Mouse (Mus musculus) brain, adult 2 months (tissue): ENCODE data around the gene Ip6k1.
A peak's percentile ranks its signal among the peaks of the same experiment; 100 is the strongest.

Experiments used
- DNase-seq: peaks from one replicate; pipeline ENCODE4 v3.0.0; 2011; ENCODE audit warnings: low read depth, low spot score

Gene Ip6k1

DNA sequence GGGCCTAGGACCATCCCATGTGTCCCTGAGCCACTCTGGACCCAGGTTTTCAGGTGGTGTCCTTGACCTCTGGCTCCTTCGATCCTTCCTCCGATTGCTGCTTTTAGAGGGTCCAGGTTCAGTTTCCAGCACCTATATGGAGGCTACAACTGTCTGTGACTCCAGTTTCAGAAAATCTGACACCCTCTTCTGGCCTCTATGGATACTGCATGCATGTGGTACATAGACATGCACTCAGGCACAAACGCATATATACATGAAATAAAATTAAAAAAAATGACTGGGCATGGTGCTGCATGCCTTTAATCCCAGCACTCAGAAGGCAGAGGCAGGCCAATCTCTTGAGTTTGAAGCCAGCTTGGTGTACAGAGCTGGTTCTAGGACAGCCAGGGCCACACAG lies 25.6 kb downstream of the Ip6k1 start:
- DNase-seq, result no peak

DNA sequence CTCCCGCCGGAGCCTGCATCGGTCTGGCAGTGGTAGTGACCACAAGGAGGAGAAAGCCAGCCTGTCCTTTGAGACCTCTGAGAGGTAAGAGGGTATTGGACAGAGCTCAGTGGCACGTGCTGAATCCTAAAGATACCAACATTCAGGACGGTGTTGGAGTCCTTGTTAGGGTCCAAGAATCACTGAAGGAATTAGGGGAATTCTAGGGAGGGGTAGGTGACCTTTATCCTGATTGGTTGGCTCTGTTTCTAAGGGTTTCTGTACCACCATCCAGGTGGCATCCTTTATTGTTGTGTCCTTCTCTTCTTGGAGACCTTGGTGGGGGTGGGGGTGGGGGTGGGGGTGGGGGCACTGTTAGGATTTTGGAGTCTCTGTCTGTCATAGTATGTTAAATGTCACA lies 29.8 kb downstream of the Ip6k1 start:
- no peak for DNase-seq

DNA sequence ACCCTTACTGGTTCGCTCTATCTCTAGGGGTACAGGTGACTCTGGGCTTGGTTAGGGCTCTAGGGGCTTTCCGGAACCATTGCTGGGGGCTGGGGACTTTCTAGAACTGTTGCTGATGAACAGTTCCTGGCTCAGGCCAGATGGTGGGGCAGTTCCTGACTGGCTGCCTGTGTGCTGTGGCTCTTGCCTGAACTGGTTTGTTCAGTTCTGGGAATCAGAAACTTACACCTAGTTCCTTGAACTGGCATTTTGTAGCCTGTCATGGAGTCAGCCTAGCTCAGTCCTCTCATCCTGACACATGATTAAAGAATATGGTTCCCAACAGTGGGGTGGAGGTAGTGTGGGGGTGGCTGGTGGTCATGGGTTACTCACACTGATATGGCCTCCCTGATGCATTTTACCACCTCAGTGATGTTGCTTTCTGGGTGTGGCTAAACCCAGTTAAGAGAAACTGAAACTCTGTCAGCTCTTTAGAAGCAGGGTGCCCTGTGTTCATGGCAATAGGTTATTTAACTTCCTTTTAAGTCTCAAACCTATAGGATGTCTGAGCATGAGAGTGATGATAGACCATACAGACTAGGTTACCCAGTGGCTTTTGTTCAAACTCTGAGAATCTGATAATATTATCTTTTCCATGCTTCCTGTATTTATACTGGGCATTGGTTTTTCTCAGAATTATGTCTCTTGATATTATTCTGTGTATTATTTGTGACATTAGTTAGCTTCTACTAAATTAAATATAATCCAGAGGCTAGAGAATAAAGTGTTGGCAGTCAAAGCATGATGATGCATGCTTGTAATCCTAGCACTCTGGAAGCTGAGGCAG lies 33.2 kb downstream of the Ip6k1 start:
- DNase-seq, result no peak

DNA sequence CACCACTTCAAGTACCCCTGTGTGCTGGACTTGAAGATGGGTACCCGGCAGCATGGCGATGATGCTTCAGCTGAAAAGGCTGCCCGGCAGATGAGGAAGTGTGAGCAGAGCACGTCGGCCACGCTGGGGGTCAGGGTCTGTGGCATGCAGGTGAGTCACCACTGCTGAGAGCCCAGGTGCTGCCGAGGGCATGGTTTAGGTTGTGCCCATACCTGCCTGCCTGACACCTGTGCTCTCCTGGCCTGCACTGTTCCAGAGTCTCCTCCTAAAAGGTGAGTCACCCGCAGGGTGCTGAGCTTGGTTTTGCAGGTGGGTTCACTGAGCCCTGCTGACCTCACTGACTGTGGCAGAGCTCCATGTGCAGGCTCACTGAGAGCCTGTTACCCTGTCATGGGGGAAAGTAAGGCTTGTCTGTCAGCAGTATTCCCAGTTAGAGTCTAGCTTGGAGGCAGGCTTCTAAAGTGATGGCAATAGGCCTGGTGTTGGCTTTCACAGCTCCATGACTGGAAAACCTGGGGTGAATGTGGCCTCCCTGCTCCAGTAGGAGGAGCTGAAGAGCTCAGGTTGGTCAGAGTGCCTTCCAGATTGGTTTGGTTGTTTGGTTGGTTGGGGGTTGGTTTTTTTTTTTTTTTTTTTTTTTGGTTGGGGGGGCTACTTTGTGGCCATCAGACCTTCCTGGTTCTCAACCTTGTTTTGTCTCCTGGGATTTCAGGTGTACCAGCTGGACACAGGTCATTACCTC lies 42.6 kb downstream of the Ip6k1 start:
- DNase-seq, result no peak

DNA sequence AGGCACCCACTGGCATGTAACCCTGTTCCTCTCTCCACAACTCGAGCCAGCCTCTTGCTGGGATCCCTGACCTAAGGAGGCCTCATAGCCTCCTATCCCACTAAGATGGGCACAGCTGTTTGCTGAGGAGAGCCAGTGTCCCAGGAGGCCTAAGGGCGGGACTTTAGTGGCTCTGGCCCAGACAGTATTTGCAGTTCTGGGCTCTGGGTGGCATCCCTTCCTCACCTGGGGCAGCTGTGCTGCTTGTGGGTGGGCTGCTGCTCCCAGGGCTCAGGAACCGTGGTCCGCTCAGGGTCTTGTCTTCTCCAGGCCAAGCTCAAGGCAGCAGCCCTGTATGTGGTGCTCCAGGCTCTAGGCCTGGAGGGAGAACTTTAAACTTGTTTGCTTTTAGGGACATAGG lies 44.3 kb downstream of the Ip6k1 start:
- no peak for DNase-seq

DNA sequence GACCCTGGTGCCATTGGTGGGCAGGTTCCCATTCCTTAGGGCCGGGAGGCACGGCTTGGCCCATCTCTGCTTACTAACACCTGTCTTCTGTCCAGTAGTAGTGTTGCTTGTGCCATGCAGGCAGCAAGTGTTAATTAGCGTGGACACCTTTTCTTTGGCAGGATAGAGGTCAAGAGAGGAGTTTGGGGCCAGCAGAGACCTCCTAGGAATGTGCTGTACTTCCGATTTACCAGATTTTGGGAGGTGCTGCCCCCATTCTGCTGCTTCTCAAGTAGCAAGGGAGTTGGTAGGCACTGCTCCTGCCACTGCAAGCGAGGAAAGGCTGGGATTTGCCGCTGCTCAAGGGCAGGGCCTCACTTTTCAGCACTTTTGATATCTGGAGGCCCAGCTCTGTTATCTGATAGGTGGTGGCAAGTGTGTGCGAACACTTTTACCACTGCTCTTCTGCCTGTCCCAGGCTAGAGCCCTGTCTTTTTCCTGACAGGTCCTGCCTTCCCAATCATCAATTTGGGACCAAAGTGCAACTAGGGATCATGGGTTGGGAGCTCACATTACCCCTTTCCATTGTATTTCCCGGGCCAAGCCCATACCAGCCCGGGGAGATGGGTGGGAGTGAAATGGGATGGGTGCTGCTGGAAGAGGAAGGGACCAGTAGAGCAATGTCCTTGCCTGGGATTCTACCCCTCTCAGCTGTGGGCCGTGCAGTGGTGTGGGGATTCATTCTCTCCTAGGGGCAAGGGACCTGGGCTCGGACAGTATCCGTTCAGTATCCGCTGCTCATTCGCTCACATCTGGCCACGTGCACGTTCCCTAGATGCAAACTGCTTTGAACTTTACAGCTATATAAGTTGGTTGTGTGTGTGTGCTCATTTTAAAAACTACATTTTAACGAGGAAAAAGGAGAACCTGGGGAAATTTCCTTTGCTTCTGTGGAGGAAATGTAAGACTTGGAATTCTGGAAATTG lies 45.6 kb downstream of the Ip6k1 start:
- DNase-seq, result no peak

DNA sequence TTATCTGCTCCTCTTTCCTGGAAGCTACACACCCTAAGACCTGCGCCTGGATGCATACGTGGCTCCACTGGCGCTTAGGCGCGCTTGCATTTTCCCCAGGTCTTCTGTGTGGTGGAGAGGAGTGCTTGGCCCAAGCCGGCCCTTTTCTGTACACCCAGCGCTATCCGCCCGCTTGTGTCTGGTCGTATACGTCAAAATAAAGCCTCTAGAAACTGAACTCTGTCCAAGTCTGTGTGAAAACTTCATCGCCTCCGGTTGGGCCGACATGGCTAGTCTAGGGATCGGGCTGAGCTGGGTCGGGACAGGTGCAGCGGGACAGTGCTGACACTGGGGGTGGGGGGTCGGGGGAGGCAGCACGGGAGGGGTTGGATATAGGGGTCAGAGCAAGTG lies 46.3 kb downstream of the Ip6k1 start:
- DNase-seq, result no peak

DNA sequence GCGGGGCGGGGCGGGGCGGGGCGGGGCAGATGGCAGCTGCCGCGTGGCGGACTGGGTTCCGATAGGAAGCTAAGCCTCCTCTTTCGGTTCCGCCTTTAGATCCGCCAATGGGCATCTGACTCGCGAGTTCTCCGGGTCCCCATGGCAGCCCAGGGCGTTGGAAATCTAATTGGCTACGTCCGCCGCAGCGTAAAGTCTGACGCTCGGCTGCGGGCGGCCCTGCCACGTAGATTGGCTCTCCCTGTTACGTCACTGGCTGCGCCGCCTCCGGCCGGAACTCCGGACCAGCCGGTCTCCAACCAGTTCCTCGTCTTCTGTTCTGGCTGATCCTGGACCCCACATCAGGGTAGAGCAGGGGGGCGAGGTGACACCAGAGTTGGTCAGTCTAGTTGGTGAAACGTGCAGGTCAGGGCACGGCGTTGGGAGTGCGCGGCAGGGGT lies 46.7 kb downstream of the Ip6k1 start, which contains the start of gene Gmppb:
Gene Gmppb, plus strand, starts transcription at position 227 of the 440 bp plus-strand sequence.
- peak; percentile 99 for DNase-seq

DNA sequence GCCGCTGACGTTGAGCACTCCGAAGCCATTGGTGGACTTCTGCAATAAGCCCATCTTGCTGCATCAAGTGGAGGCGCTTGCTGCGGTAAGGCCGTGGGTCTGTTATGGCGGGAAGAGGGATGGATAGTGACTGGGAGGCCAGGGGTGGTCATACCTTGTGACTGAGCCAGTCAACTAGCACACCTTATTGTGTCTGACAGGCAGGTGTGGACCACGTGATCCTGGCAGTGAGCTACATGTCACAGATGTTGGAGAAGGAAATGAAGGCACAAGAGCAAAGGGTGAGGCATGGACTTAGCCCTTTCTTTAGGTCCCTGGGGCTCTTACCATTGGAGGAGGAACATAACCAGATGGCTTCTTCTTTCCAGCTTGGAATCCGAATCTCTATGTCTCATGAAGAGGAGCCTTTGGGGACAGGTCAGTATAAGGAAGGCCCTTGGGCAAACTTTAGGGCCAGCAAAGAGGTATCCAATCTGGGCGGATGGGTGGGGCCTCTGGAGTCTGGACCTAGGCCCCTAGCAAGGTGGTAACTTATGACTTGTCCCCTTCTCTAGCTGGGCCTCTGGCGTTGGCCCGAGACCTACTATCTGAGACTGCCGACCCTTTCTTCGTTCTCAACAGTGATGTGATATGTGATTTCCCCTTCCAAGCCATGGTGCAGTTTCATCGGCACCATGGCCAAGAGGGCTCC lies 47.4 kb downstream of the Ip6k1 start:
- DNase-seq, result no peak

DNA sequence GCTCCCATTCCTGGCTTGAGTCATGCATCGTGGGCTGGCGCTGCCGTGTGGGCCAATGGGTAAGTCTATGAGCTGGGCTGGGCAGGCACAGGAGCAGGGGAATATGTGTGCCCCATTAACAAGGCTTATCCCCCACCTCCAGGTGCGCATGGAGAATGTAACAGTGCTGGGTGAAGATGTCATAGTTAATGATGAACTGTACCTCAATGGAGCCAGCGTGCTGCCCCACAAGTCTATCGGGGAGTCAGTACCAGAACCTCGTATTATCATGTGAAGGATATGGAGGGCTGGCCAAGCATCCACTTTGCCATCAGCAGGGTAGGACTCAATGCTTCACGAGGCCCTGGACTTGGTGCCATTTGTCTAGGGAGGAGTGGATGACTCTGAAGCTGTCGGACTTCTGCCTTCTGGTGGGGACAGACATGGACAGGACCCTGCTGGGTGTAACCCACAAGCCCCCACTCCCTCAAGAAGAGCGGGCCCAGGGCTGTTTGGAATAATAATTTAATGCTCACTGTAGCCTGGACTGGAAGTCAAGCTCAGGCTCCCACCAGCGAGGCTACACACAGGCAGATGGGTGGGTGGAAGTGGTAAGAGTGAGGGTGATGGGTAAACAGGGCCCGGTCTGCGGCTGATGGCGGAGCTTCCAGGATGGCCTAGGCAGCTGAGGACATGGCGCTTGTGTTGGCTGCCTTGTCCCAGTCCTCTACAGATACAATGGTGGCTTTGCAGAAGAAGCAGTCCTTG lies 49.1 kb downstream of the Ip6k1 start:
- DNase-seq, result peak; percentile 43

DNA sequence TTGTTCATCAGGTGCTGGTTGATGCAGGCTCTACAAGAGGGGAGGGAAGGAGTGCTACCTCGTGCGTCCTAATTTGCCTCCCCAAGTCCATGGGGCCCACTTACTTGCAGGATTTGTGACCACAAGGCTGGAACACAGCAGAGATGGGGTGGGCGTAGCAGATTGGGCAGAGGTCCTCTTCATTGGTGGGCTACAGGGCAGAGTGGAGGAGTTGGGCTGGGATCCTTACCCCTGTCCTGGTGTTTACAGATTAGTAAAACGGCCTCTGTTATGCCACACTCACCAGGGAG lies 49.6 kb downstream of the Ip6k1 start:
- DNase-seq, result no peak

DNA sequence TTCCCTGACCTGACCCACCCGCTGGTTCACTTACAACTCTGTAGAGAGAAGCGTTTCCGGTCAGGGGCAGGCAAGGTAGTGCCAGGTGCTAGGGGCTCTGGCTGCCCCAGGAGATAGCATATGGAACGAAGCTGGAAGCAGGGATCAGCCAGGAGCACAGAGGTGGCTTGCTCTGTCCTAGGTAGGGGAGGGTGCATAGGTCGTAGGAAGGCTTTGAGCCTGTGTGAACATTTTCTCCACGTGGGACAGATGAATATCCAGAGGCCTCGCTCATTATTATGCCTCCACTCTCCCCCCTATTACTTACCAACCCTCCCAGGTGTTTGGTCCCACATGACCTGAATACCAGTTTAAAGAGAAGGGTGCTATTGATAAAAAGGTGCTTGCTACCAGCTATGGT lies 50.1 kb downstream of the Ip6k1 start:
- no peak for DNase-seq

DNA sequence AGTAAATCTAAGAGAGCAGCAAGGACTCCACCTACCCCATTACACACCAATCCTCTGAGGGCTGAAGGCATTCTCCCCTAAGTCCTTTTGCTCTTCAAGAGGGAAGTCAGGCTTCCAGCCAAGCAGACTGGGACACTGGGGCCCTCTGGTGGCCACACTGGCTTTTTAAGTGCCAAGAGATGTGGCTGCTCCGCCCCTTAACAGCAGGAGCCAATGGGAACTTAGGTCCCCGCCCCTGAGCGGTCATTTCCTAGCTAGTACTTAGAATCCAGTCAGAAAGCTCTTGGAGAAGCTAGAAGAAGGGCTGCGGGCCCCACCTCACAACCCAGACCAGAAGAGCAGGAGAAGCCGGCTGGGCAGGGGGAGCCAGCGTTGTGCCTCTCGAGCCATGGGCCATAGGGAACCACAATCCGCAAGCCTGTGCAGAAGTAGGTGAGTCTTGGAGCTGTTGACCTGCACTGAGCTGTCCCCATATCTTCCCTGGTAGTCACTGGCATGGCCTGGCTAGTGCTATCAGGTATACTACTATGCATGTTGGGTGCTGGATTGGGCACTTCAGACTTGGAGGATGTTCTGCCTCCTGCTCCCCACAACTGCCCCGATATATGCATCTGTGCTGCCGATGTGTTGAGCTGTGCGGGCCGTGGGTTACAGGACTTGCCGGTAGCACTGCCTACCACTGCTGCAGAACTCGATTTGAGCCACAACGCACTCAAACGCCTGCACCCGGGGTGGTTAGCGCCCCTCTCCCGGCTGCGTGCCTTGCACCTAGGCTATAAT lies 50.8 kb downstream of the Ip6k1 start, which contains the start of gene Amigo3:
Gene Amigo3, plus strand, starts transcription at position 275 of the 780 bp plus-strand sequence.
- peak; percentile 98 for DNase-seq

DNA sequence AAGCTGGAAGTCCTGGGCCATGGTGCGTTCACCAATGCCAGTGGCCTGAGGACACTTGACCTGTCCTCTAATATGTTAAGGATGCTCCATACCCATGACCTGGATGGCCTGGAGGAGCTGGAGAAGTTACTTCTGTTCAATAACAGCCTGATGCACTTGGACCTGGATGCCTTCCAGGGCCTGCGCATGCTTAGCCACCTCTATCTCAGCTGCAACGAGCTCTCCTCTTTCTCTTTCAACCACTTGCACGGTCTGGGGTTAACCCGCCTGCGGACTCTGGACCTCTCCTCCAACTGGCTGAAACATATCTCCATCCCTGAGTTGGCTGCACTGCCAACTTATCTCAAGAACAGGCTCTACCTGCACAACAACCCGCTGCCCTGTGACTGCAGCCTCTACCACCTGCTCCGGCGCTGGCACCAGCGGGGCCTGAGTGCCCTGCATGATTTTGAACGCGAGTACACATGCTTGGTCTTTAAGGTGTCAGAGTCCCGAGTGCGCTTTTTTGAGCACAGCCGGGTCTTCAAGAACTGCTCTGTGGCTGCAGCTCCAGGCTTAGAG lies 51.4 kb downstream of the Ip6k1 start:
- DNase-seq, result no peak

DNA sequence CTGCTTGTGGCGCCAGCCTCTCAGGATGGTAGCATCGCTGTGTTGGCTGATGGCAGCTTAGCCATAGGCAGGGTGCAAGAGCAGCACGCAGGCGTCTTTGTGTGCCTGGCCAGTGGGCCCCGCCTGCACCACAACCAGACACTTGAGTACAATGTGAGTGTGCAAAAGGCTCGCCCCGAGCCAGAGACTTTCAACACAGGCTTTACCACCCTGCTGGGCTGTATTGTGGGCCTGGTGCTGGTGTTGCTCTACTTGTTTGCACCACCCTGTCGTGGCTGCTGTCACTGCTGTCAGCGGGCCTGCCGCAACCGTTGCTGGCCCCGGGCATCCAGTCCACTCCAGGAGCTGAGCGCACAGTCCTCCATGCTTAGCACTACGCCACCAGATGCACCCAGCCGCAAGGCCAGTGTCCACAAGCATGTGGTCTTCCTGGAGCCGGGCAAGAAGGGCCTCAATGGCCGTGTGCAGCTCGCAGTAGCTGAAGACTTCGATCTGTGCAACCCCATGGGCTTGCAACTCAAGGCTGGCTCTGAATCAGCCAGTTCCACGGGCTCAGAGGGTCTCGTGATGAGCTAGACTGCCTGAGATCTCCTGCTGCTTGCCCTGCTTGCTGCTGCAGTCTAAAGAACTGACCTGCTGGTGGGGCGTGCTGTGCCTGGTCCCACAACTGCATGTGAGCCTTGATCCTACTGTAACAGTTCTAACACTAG lies 52.2 kb downstream of the Ip6k1 start:
- DNase-seq, result no peak

DNA sequence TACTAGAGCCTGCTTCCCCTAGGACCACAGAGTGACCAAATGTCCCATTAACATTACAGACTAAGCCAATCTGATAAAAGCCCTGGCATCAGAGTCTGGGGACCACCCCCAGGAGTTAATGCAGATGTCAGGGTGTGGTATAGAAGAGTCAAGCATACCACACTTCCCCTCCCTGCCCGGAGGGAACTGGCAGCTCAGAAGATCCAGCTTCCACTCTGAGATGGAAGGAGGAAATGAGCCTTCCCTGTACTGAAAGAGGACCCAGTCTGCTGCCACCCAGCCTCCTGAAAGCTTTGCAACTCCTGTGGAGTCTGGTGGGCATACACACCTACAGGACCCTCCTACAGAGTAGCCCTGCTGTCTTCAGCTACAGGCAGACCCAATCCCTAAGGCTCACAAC lies 52.8 kb downstream of the Ip6k1 start:
- no peak for DNase-seq

DNA sequence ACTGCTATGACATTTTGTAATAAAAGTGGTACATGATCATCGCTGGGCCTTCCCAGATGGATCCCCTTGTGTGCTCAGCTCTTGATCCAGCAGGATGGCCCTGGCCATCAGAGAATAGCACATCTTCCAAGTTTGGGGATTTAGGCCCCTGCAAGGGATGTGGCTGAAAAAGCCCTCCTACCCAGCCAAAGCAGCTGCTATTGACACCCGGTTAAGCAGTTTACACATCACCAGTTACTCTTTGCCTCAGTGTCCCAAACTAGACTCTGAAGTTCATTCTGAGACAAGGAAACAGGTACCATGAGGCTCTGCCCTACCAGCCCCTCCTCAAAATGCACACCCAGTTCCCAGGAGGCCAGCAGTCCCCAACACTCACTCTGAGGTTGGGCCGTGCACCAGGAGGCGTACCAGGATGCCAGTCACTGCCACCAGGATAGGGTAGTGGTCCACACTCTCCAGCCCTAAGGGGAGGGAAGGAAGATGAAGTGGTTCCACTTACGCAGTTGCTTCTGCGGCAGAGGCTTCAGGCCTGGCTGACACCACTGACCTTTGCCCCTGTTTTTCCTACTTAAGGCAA lies 53.4 kb downstream of the Ip6k1 start:
- no peak for DNase-seq
